Mouse (Mus musculus): ENCODE data around the gene Immp2l.

- TF ChIP-seq MAX (IDR thresholded peaks at IDR 0.05; ENCODE audit: low read depth) (no peak), POLR2A (IDR thresholded peaks at IDR 0.05; ENCODE audit: insufficient read length, low read depth) (no peak), CEBPB (IDR thresholded peaks at IDR 0.05; ENCODE audit: insufficient read depth, poor library complexity, severe bottlenecking) (no peak), POLR2AphosphoS2 (IDR thresholded peaks at IDR 0.05; ENCODE audit: insufficient read length, low read depth) (no peak), USF1 (IDR thresholded peaks at IDR 0.05; ENCODE audit: low read depth) (no peak)
Observed at GRCm38 (mm10) chr12:41317431-41317830, 293.5 kb downstream of the Immp2l start.

Measured in myocyte (in vitro differentiated cells).